Mouse (Mus musculus) layer of hippocampus, adult 2 months (tissue): Measurements from ENCODE around the gene Nr1h3. TPM values are rescaled to one million over a fixed set of nuclear protein-coding genes. Genes with fewer than 3 reads are reported as not detected.
"Not testable (repeated sequence)": the region's sequence is repeated elsewhere in the genome, so short reads cannot be mapped to it uniquely, and the experiment has no call there.

ENCODE experiments used
- DNase-seq, 2 experiments: peaks; one replicate each; pipeline ENCODE4 v3.0.0; 2022; ENCODE audit warnings: low spot score in 2 of 2
- H3K27ac ChIP-seq: fragments of 200-600 bp; 2 replicates; pipeline ENCODE4 v1.8.1; 2022
- H3K4me3 ChIP-seq: fragments of 200-600 bp; 2 replicates; pipeline ENCODE4 v1.8.1; 2022; ENCODE audit warnings: mild to moderate bottlenecking
- CTCF ChIP-seq: fragments of 200-600 bp; conservative IDR thresholded peaks from 2 replicates; pipeline ENCODE4 v1.8.1; 2022; ENCODE audit warnings: antibody characterized with exemption, mild to moderate bottlenecking, moderate library complexity
- long read RNA-seq, 2 experiments: library from polyadenylated mRNA; stranded (forward); transcript quantifications; one replicate each; pipeline ENCODE4 v2.0.0; 2021; ENCODE audit warnings: borderline mapping rate in 2 of 2
- total RNA-seq, 2 experiments: library from RNA; stranded (reverse); gene quantifications; 2 replicates each; pipeline ENCODE4 v1.2.3; 2021

The Nr1h3 gene
- total RNA-seq: 1 to 10 TPM; 4.5 to 5.9 TPM
- long read RNA-seq, experiment 1, partial matches to known transcripts: 0 of 4 reads
- long read RNA-seq, experiment 1, other reads (novel, unspliced or antisense): 3 of 4 reads
- long read RNA-seq, experiment 2, partial matches to known transcripts: 0 of 3 reads
- long read RNA-seq, experiment 2, other reads (novel, unspliced or antisense): 2 of 3 reads

- peak within 1 kb of the TSS; percentile 83 for H3K4me3 ChIP-seq
- DNase-seq: peak; percentile 96
- peak; percentile 29 for TF ChIP-seq CTCF
Observed at GRCm38 (mm10) chr2:91202222-91202971, at the start of gene Nr1h3, which contains the start of gene Acp2. Gene Nr1h3 (minus strand): TSS chr2:91202834. Gene Acp2 (plus strand): TSS chr2:91202885.

GRCm38 (mm10) chr2:91252001-91252400, 49.4 kb upstream of the Nr1h3 start:
- TF ChIP-seq CTCF: no peak
- Histone ChIP-seq H3K27ac (no peak overlapping the region), H3K4me3 (no peak overlapping the region)
- DNase-seq: no peak

More at GRCm38 (mm10) chr2:91202222-91202971, at the start of gene Nr1h3, which contains the start of gene Acp2:
- H3K27ac ChIP-seq: peak within 1 kb of the TSS; percentile 94

GRCm38 (mm10) chr2:91248366-91248765, 45.7 kb upstream of the Nr1h3 start:
- TF ChIP-seq CTCF: no peak
- no peak for DNase-seq
- H3K27ac ChIP-seq: no peak overlapping the region
- no peak overlapping the region for H3K4me3 ChIP-seq

GRCm38 (mm10) chr2:91244557-91245228, 42.1 kb upstream of the Nr1h3 start:
- no peak for TF ChIP-seq CTCF
- H3K27ac ChIP-seq: peak overlapping the region; percentile 11; the same call in 1 of the 2 replicates
- DNase-seq: no peak

GRCm38 (mm10) chr2:91243416-91243815, 40.8 kb upstream of the Nr1h3 start:
- peak overlapping the region; percentile 46; the same call in 1 of the 2 replicates for H3K27ac ChIP-seq
- peak; percentile 75 to 89 for DNase-seq
- no peak for TF ChIP-seq CTCF
- H3K4me3 ChIP-seq: no peak overlapping the region

More at GRCm38 (mm10) chr2:91244557-91245228, 42.1 kb upstream of the Nr1h3 start:
- H3K4me3 ChIP-seq: no peak overlapping the region

- no peak for TF ChIP-seq CTCF
- no peak overlapping the region for H3K4me3 ChIP-seq
- H3K27ac ChIP-seq: no peak overlapping the region
- no peak for DNase-seq
Observed at GRCm38 (mm10) chr2:91242547-91242946, 39.9 kb upstream of the Nr1h3 start.

GRCm38 (mm10) chr2:91237511-91238080, 35.0 kb upstream of the Nr1h3 start:
- not testable (repeated sequence) for DNase-seq
- TF ChIP-seq CTCF: peak; percentile 73
- peak overlapping the region; percentile 87 for H3K27ac ChIP-seq
- peak overlapping the region; percentile 89 for H3K4me3 ChIP-seq

- DNase-seq: peak; percentile 91
- Histone ChIP-seq H3K27ac (peak within 1 kb of the TSS; percentile 87), H3K4me3 (peak within 1 kb of the TSS; percentile 89)
- no peak for TF ChIP-seq CTCF
Observed at GRCm38 (mm10) chr2:91236601-91237510, 34.2 kb upstream of the Nr1h3 start, which contains the start of gene Ddb2. Gene Ddb2 (minus strand): TSS chr2:91236982.

GRCm38 (mm10) chr2:91229735-91230134, 27.1 kb upstream of the Nr1h3 start:
- TF ChIP-seq CTCF: no peak
- Histone ChIP-seq H3K4me3 (no peak overlapping the region), H3K27ac (no peak overlapping the region)
- no peak for DNase-seq

- no peak overlapping the region for H3K4me3 ChIP-seq
- no peak for DNase-seq
- TF ChIP-seq CTCF: peak; percentile 71
- H3K27ac ChIP-seq: no peak overlapping the region
Observed at GRCm38 (mm10) chr2:91223614-91224013, 21.0 kb upstream of the Nr1h3 start.

GRCm38 (mm10) chr2:91220501-91220900, 17.9 kb upstream of the Nr1h3 start:
- no peak for TF ChIP-seq CTCF
- no peak overlapping the region for H3K4me3 ChIP-seq
- H3K27ac ChIP-seq: no peak overlapping the region
- DNase-seq: no peak

GRCm38 (mm10) chr2:91217032-91217431, 14.4 kb upstream of the Nr1h3 start:
- DNase-seq: no peak
- H3K27ac ChIP-seq: peak overlapping the region; percentile 28; the same call in 1 of the 2 replicates
- TF ChIP-seq CTCF: no peak
- no peak overlapping the region for H3K4me3 ChIP-seq
